Mouse (Mus musculus) mature B cell (primary cell): Measurements from ENCODE around the gene Bmpr1a.
"Not testable (repeated sequence)": the region's sequence is repeated elsewhere in the genome, so short reads cannot be mapped to it uniquely, and the experiment has no call there.

Experiments used
- in situ Hi-C: fragments of 300-500 bp; cut with MboI; formaldehyde crosslinking; loops from 2 replicates; pipeline ENCODE4 v1.14.3; 2019

Gene Bmpr1a

DNA sequence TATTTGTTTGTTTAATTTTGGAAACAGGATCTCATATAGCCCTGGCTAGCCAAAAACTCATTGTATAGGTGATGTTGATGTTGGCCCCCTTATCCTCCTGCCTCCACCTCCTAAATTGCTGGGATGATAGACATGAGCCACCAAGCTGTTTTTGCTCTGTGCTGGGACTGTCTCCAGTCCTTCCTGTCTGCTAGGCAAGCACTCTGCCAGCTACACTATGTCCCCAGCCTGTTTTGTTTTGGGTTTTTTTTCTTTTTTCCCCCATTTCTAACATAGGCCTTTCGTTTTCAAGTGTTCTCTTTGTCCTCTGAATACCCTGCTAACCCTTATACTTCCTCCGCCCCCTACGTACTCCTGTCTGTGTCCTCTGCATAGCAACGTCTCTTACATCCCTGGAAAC, 109.8 kb downstream of the Bmpr1a start:
- in situ Hi-C loops: no loop called here

DNA sequence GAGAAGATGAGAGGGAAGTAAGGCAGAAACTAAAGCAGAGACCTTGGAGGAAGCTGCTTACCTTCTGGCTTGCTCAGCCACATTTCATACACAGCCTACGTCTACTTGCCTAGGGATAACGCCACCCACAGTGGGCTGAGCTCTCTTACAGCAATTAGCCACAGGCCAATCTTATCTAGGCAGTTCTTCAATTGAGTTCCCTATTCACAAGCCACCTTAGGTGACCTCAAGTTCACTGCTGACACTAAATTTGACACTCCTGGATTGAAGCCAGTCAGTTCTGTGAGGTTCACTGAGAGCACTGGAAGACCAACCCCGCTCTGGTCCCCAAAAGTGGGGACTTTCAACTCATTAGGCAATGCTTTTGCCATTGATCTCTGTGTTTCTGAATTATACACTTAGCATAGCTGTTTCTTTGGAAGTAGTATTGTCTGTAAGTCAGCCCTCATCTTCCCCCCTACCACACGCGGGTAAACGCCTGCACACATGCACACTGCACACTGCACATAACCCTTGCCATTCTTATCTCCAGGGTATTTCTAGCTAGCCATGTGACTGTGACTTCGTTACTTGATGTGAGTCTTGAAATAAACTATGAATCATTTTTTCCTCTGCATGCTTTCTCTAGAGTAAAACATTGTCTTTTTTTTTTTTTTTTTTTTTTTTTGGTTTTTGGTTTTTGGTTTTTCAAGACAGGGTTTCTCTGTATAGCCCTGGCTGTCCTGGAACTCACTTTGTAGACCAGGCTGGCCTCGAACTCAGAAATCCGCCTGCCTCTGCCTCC, 120.0 kb downstream of the Bmpr1a start:
- in situ Hi-C loops: no loop called here

DNA sequence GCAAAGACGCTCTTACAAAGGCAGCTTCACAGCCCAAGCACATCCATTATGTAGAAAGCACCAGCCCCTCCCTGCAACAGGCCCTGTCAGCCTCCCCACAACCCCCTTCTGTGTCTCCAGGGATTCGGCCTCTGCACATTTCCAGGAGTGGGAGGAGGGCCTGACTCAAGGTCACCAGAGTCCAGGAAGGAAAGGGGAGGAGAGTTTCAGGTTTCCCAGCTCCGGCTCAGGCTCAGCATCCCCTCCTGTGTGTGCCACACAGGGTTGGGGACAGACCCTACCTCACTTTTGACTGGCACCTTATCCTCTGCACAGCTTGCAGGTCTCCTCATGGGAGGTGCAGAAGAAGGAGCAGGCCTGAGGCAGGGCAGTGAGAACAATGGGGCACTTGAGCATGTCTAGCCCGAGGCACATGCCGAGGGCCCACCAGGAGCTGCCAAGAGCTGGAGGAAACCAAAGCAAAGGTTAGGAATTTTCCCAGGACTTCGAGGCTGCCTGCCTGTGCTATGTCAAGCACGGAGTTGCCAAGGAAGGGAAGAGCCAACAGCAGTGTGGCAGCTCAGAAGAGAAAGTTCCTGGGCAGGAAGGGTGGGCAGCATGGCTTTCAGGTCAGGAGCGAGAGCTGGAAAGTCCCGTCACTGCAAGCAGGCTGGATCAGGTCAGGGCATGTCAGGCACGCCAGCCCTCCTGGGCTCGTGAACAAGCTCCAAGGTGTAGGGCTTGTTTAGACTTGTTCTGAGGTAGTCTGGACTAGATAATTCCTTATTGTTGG, 124.4 kb downstream of the Bmpr1a start:
- in situ Hi-C loops: no loop called here

DNA sequence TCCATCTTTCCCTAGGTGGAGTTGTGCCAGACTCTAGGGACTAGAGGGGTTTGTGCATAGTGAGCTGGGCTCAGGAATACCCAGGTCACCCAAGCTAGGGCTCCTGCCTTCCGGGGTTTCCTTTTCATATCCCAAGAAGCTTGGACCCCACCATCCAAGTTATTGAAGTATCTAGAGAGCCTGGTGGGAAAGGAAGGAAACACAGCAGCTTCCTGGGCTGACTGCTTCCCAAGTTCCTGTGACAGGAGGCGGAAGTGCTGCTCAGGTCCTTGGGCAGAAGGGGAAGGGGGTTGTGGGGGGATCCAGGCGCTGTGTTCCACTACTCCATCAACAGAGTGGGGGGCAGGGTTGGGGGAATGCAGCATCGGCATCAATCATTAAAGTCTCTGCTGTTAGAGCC, 126.0 kb downstream of the Bmpr1a start:
- in situ Hi-C loops: no loop called here

DNA sequence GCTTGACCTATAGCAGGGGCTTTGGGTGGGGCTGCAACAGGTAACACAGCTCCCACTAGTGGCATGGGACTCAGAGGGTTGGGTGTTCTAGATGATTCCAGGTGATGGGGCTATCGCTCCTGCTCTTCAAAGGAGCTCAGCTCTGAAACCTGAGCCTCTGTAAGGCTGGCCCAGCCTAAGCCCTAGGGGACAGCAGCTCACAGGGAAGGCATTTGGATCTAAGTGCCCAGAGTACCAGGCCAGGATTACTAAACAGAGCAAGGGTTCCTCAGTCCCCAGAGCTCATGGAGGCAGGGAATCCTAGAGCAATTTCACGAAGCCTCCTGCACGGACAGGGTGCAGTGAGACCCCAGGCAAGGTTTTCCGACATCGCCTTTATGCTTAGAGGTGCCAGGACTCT, 127.2 kb downstream of the Bmpr1a start:
- in situ Hi-C loops: no loop called here

DNA sequence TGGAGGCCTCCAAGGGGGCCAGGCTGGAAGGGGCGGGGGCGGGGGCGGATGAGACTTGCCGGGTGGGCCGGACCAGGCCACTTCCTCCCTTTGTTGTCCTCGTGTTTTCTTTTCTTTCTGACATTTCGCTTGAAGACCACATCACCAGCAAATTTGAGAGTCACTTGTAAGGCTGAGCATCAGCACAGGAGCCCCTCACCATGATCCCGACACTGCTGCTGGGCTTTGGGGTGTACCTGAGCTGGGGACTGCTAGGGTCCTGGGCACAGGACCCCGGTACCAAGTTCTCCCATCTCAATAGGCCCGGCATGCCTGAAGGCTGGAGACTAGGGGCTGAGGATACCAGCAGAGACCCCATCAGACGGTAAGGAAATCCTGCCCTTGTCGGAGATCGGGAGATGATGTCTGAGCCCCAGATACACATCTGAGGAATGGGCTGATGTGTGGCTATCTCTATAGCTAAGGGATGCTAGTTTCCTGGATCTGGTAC, 127.7 kb downstream of the Bmpr1a start, which contains the start of gene Mmrn2:
TSS of gene Mmrn2 (plus strand) at position 51 of the 490 bp plus-strand sequence.
- in situ Hi-C loops: no loop called here

DNA sequence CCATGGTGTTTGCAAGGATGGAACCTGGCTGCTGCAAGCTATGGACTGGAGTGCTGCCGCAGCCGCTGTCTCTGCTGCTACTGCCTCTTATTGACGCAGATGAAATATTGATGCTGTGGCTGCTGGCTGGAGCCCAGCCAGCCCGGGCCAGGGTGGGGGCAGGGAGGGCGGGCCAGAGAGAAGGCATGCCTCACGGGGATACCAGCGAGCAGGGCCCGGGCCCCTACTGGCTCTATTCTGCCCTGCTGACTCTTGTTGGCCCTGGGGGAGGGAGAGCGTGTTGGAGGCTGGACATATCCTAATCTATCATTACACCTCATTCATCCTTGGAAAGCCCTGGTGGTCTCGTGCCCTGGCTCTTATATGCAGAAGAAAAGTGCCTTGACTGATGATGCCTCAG, 128.6 kb downstream of the Bmpr1a start, which contains the start of gene Sncg:
TSS of gene Sncg (minus strand) at position 213 of the 400 bp plus-strand sequence.
- in situ Hi-C loops: no loop called here

DNA sequence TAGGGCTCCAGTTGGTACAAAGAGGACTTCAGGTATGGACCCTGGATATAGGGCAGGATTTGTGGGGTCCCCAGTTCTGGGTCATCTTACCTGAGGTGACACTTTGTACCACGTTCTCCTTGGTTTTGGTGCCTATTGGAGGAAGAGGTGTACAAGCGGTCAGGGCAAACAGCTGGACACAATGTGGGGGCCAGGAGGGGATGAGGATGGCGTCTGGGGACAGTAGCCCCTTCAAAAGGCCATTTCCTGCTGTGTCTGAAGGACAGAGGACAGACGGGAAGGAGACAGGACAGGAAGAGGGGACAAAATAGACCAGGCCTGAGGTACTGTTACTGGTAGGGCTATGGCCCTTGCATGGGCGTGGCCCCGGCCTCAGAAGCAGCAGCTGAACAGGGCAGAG, 129.6 kb downstream of the Bmpr1a start:
- in situ Hi-C loops: no loop called here

DNA sequence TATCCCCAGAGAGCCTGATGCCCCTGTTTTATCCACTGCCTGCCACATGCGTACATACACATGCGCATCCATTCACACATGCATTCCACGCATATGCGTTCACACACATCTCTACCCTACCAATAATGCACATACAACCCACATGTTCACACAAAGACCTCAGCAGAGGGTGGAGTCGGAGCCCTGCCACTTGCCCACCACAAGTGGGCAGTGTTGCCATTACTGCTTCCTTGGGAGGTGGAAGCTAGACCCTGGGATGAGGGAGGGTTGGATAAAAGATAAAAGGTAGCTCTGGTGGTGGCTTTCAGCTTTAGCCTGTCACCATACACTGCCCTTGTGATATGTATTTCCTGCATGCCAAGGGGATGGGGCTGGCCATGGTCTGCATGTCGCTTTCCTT, 130.5 kb downstream of the Bmpr1a start:
- in situ Hi-C loops: no loop called here

DNA sequence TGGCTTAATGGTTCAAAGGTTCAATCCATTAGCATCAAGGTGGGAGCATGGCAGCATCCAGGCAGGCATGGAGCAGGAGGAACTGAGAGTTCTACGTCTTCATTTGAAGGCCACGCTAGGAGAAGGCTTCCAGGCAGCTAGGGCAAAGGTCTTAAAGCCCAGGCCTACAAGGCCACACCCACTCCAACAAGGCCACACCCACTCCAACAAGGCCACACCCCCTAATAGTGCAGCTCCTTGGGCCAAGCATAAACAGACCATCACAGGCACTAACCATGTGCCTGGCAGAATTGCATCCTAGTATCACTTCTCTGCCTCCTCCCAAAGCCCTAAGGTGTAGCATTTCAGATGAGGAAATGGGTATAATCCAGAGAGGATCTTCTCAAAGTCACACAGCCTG, 131.4 kb downstream of the Bmpr1a start:
- in situ Hi-C loops: no loop called here

DNA sequence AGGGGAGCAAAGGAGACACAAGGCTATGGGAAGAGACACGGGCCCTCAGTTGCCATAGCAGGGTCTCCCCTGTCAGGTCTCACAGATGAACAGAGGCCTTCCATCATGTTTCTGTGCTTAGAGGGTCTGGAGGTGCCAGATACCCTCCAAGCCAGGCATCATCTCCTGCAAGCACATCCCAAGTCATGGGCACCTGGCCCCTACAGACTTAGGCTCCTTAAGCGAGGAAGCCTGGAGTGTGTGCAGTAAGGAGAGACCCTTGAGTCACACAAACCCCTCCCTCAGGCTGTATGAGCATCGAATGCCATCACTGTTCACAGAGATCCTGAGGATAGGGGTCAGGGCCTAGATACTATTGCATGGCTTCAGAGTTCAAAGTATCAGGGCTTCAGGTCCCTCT, 132.2 kb downstream of the Bmpr1a start:
- in situ Hi-C loops: no loop called here

DNA sequence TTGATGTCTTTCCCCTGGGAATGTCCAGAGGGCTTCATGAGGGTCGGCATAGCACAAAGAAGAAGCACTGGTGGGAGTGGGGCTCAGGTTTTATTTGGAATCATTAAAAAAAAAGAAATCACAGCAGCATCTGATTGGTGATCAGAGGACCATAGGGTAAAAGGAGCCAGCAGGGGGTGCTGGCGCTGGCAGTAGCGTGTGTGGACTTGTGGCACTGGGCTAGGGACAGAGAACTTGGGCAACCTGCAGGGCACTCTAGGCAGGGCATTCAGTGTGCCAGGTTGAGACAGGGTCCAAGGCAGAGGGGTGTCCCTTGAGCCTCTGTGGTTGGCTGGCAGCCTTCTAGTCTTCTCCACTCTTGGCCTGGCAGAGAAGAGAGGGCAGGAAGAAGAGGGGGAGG, 132.9 kb downstream of the Bmpr1a start:
- in situ Hi-C loops: no loop called here

DNA sequence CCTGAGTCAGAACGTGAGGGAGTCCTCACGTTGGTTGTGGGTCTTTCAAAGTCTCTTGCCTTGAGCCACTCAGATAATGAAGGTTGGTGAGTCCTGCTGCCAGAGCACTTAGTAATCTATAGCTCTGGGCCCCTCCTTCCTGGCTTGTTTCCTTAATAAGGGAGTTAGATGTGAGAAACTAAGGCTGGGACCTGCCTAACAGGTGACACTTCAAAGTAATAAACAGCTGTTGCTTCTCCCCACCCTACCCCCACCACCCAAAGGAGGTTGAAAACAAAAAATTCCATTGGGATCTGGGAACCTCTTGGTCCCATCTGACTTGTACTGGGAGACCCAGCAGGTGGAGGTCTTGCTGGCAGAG, 138.0 kb downstream of the Bmpr1a start:
- in situ Hi-C loops: no loop called here

DNA sequence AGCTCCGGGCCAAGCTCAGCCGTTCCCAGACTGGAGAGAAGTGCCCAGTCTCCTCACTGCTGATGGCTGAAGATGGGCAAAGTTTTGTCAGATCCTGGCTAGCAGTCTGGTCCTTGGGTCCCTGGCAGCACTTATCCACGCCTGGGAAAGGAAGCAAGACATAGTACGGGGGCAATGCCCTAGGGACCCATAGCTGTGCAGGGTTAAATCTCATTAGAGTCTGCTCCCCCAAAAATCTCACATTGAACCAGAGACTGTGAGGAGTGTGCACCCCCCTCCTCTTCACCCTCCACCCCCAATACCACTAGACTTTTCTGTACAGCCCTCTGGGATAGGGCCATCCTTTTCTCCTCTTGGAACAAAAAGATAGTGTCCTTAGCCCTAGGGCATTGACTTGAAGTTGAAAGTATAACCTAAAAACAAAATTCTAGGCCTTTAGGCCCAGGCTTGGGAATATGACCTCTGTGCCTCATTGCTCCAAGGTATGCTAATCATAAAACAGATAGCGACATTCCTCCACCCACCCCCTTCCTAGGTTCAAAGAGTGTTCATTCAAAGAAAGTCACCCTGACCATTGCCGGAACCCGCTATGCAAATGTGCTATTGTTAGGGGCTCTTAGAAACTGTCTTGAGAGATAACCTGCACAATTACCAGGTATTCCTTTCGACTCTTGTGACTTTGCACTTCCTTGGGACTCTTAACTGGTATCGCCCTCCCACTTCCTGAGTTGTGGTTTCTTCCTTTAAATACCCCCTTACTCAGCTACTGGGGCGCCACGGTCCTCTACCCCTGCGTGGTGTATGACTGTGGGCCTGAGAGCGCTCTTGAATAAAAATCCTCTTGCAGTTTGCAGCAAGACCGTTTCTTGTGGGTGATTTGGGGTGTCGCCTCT, 138.6 kb downstream of the Bmpr1a start:
- in situ Hi-C loops: not testable (repeated sequence)

DNA sequence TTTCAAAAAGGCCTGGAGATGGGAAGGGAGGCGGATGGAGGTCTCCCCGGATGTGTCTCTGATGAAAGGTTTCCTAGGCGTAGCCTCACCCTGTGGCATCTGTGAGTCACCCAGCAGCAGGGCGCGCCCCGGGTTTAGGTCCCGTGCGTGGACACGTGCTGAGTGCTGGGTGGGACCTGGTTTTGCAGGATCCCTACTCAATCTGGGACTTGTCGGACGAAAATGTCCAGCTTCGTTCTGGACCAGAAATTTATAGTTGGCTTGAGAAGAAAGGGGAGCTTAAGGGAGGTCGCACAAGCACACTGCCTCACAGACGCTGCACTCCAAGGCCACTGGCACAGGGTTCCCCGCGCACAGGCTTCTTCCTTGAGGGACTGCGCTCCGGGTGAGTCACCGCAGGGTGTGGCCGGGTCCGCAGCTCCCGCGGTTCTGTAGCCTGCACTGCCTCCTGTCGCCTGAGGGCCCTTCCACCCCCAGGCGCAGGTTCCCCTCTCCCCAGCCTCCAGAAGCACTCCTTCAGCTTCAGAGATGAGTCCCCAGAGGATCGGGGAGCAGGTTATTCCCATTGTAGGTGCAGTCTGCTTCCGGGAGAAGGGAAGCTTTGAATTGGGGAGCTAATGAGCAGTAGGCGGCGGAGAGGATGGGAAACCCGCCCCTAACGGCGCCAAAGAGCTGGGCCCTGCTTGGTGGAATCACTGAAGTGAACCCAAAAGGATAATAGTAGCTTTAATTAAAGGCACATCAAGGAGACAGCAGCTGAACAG, 139.5 kb downstream of the Bmpr1a start:
- in situ Hi-C loops: no loop called here

DNA sequence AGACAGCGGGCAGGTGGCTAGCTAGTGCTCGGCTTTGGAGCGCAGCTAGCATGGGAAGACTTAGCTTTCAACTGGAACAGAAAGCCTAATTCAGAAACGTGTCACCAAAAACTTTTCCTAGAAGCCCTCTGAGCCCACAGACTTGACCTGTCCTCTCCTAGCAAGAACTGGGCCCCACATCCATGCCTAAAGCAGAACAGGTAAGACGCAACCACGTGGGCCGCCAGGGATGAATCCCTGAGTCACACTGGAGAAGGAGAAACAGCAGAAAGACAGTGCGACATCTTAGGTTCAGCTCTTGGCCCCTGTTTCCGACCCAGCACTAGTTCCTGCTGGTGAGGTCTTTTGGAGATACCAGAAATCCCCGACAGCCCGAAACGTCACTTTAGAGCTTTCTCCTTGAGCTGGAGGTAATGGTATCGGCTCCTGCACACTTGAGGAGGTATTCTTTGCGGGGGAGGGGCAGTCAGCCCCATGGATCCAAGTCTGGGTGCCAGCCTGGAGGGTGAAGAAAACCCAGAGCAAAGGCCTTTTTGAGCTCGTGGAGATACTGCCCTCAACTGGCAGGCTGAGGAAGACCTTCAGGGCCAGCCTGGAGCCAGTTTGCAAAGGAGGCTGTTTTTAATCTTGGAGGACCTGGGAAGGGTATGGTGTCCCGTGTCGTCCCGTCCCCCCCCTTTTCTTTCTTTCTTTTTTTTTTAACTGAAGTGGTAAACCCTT, 140.3 kb downstream of the Bmpr1a start:
- in situ Hi-C loops: no loop called here

DNA sequence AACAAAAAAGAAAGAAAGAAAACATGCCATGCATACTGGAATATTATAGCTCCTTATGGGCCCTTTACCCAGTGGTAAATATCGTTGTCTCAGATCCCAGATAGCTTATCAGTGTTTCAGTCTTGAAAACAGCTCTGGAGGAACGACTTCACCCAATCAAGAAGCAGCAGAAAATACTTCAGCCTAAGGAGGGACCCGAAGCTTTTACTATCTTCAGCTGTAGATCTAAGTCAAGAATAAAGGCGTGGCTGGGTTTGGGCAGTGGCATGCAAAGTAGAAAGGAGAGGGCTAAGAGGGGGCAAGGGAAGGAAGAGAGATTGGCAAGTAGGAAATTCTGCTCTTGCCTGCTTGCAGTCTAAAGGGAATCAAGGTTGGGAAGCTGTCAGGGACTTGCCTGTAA, 141.0 kb downstream of the Bmpr1a start:
- in situ Hi-C loops: no loop called here
